Mouse (Mus musculus) olfactory bulb, adult 2 months (tissue): Measurements from ENCODE around the gene Agps. TPM values are rescaled to one million over a fixed set of nuclear protein-coding genes. Genes with fewer than 3 reads are reported as not detected.

Experiments used
- H3K27ac ChIP-seq: fragments of 200-500 bp; 2 replicates; pipeline ENCODE4 v1.5.1; 2012; ENCODE audit warnings: low read depth, low read length; ENCODE audit not compliant: insufficient read depth
- H3K4me1 ChIP-seq: fragments of 200-500 bp; 2 replicates; pipeline ENCODE4 v1.6.1; 2012; ENCODE audit warnings: low read length; ENCODE audit not compliant: control insufficient read depth, insufficient read depth
- H3K4me3 ChIP-seq: fragments of 200-500 bp; 2 replicates; pipeline ENCODE4 v1.5.1; 2012; ENCODE audit warnings: mild to moderate bottlenecking, low read depth, low read length, moderate library complexity; ENCODE audit not compliant: insufficient read depth
- CTCF ChIP-seq: fragments of 200-500 bp; IDR thresholded peaks from 2 replicates; pipeline ENCODE4 v1.5.1; 2012; ENCODE audit warnings: low read depth, mild to moderate bottlenecking, low read length, moderate library complexity; ENCODE audit not compliant: insufficient read depth
- POLR2A ChIP-seq: fragments of 200-500 bp; IDR thresholded peaks from 2 replicates; pipeline ENCODE4 v1.6.1; 2012; ENCODE audit warnings: mild to moderate bottlenecking, low read depth, low read length, moderate library complexity; ENCODE audit not compliant: insufficient read depth
- WGBS: fragments of 180-500 bp; shearing (Covaris S2); methylation state at CpG from one replicate; pipeline ENCODE4 v1.1.7; 2018; 5-methylcytosine and 5-hydroxymethylcytosine counted together
- polyA plus RNA-seq: library from polyadenylated mRNA; stranded (reverse); fragments of >200 nt; gene quantifications from 2 replicates; pipeline ENCODE4 v1.2.4, GENCODE M21; 2012; ENCODE audit warnings: low replicate concordance; ENCODE audit not compliant: missing spikeins, insufficient read depth, insufficient read length

Agps gene
- polyA plus RNA-seq, 1 experiment: not detected

DNA sequence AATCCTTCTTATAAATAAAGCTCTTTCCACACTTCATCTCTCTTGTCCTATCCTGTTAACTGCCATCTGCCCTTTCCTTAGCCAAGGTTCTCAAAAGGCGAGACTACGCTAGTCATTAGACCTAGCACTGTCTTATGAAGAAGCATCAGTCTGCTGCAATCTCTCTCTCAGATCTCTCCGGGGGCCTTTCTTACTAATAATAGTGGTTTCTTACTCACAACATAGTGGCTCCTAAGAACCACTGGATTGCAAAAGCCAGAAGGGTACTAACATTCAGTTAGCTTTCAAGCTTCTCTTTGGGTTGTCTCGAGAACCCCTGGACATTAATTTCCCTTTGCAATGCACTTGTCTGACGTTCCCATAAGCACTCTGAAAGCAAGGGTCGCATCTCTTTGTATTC is 26.2 kb upstream of the Agps start:
- no peak overlapping the region for H3K27ac ChIP-seq
- H3K4me3 ChIP-seq: no peak overlapping the region
- 97% methylated on average over 6 of the region's 6 CpGs for WGBS
- no peak for TF ChIP-seq CTCF
- TF ChIP-seq POLR2A: no peak
- H3K4me1 ChIP-seq: no peaks in the 10 kb centered on the region

DNA sequence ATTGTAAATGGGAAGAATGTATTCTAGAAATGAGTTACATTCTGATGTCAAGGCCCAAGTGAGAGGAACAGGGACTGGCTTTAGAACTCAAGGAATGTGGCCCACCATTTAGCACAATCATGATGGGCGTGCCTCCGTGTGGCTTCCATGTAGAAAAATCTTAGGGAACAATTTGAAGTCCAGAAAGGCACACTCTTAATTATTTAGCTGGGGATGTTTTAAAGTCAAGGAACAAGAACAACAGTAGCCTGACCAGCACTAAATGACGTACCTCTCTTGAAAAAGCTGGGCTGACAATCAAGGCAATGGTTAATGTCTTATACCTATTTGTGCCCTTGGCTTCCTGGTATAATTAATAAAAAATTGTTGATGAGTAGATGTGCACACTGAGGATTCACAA is 25.1 kb upstream of the Agps start:
- Histone ChIP-seq H3K4me1 (no peaks in the 10 kb centered on the region), H3K27ac (no peak overlapping the region), H3K4me3 (no peak overlapping the region)
- TF ChIP-seq CTCF (no peak), POLR2A (no peak)
- WGBS: 97% methylated on average over 3 of the region's 3 CpGs

DNA sequence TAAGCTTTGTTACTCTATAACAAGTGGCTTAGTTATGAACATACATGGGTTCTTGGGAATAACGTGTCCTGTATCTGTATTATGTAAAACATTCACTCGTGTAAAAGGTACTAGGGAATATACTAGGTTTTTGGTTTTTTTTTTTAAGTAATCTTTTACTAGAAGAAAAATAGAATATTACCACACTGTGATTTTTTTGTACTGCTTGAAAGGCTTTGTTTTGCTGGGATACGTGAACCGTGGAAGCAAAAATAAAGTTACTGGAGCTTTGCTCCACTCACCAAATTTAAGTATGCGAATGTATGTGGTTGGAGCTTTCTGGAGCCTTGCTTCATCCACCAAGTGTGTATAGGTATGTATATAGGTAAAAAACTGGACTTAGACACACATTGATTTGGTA is 24.5 kb upstream of the Agps start:
- H3K4me3 ChIP-seq: no peak overlapping the region
- no peak for TF ChIP-seq POLR2A
- no peak for TF ChIP-seq CTCF
- H3K4me1 ChIP-seq: no peaks in the 10 kb centered on the region
- 96% methylated on average over 5 of the region's 5 CpGs for WGBS
- H3K27ac ChIP-seq: no peak overlapping the region

DNA sequence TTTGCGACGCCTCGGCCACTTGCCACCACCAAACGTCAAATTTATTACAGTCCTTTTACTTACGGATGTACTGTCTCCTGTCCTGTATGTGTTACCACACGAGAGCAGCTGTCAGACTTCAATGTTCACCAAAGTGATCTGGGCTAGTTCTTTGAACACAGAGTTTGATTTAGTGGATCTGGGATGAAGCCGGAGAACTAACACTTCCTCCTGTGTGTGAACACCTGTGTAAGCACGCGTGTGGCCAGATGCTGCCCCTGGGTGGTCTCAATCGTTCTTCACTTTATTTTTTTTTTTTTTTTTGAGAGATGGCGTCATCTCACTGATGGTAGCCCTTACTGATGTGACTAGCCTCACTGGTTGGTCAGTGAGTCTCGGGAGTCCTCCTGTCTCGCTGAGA is 17.1 kb upstream of the Agps start:
- no peak overlapping the region for H3K4me3 ChIP-seq
- TF ChIP-seq CTCF (no peak), POLR2A (no peak)
- H3K27ac ChIP-seq: no peak overlapping the region
- H3K4me1 ChIP-seq: no peaks in the 10 kb centered on the region; the same call in 1 of the 2 replicates
- 87% methylated on average over 13 of the region's 13 CpGs for WGBS

DNA sequence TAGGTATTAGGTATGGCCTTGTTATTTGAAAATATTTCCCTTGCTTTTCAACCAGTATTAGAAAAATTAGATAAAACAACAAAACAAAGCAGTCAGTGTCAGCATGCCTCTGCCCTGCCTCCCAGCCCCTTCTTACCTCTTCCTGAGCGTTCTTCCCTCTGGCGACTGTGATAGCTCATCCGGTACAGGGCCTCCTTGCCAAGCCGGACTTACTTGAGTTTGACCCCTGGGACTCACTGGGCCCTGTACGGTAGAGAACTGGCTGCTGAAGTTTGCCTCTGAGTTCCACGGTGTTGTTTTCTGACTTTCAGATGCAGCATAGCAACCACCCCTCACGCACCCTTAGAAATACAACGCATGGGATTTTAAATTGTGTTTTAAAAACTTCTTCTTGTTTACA is 16.5 kb upstream of the Agps start:
- 90% methylated on average over 8 of the region's 8 CpGs for WGBS
- H3K4me3 ChIP-seq: no peak overlapping the region
- TF ChIP-seq CTCF (no peak), POLR2A (no peak)
- H3K27ac ChIP-seq: no peak overlapping the region
- H3K4me1 ChIP-seq: no peaks in the 10 kb centered on the region; the same call in 1 of the 2 replicates

DNA sequence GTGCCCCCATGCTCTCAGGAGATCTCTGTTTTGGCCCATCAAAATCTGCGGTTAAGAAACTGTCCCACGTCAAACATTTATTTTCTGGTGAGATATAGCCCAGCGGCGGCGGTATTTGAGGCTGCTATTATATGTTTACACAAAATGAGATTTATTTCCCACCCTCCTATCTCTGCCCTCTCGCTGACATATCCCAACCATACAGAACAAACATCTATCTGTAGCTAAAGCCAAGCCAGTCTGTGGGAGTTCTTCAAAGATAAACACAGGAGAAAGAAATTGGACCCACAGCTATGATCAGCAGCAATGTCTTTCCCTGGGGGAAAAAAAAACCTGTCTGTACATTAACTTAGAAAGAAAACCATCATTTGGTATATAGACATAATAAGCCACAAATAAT is 15.3 kb upstream of the Agps start:
- no peak for TF ChIP-seq CTCF
- no peak for TF ChIP-seq POLR2A
- no peak overlapping the region for H3K27ac ChIP-seq
- WGBS: 93% methylated on average over 6 of the region's 6 CpGs

DNA sequence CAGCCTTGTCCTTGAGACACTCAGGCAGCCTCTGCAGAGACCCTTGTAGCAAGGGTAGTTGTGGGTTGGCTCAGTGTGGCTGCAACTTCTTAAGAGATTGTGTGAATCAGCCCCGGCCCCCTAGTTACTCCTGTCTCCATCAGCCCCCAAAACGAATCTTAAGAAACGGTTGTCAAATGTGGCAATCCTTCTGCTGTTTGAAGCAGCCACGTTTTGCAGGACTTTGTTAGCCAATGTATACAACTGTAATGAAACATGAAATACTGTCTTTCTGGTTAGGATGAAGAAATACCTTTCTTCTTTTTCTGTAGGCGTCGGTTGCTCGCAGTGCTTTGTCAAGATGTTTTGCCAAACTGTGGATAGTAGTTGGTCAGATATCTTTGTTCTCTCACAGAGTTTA is 13.3 kb upstream of the Agps start:
- no peak overlapping the region for H3K27ac ChIP-seq
- WGBS: 88% methylated on average over 7 of the region's 7 CpGs
- TF ChIP-seq CTCF: no peak
- no peak for TF ChIP-seq POLR2A
- no peak overlapping the region for H3K4me3 ChIP-seq
- no peaks in the 10 kb centered on the region; the same call in 1 of the 2 replicates for H3K4me1 ChIP-seq

More for the DNA sequence above, 15.3 kb upstream of the Agps start:
- Histone ChIP-seq H3K4me3 (no peak overlapping the region), H3K4me1 (no peaks in the 10 kb centered on the region; the same call in 1 of the 2 replicates)

DNA sequence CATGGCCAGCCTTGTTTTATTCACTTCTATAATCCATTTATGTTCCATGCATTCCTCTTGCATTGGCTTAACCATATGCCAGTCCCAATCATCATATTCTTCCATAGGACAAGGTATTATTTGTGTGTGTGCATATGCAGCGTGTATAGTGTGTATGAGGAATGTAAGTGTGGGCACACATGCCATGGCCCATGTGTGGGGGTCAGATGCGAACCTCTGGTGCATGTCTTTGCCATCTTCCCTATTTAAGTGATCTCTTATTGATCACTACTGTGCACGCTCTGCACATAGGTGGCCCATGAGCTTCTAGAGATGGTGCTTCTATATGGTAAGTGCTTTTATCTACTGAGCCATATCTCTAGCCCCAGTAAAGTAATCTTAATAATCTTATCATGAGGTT is 12.2 kb upstream of the Agps start:
- no peak for TF ChIP-seq POLR2A
- TF ChIP-seq CTCF: no peak
- H3K4me3 ChIP-seq: no peak overlapping the region
- H3K27ac ChIP-seq: no peak overlapping the region
- WGBS: 95% methylated on average over 3 of the region's 3 CpGs
- H3K4me1 ChIP-seq: no peaks in the 10 kb centered on the region

DNA sequence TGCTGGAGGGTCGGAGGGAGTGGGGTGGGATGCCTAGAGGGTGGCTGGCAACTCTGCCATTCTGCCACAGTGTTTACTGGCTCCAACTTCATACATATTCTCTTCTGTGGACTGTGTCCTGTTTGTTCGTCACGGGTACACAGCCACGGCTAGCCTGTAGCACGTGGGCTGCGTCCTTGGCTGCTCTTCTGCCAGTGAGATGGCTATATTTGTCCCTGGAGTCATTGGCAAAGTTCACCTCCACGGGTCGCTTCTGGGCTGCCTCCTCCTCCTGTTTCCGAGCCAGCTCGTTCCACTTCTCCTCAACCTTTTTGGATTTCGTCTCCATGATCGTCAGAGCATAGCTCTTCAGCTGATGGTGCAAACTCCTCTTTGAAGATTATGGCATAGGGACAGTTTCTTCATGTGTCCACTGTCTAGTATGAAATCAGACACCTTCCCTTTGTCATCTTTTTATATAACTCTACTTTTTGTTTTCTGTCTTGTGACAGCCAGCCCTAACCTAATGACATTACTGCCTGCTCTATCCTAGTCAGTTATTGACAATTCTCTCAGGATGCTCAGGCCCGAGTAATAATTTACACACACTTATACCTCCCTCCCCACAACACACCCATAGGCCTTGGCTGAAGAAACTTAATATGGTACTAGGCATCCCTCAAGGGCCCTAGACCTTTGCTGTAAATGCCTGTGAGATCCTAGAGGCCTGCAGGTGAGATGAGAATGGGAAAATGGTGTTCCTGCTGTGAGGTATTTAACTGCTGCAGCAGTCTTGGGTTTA is 9.8 kb upstream of the Agps start:
- WGBS: 92% methylated on average over 13 of the region's 13 CpGs
- H3K4me1 ChIP-seq: no peaks in the 10 kb centered on the region
- H3K4me3 ChIP-seq: no peak overlapping the region
- no peak overlapping the region for H3K27ac ChIP-seq
- no peak for TF ChIP-seq CTCF
- TF ChIP-seq POLR2A: no peak
